Mouse (Mus musculus) E14TG2a.4 (cell line): ENCODE measurements at regions not wholly inside any gene's neighbourhood (a gene's known extent, or its start where the extent isn't known, plus 50 kb on each side); places are given as distances from the start of the nearest gene placed in this dataset.
A peak's percentile ranks its signal among the peaks of the same experiment; 100 is the strongest.
"Not testable (repeated sequence)": the region's sequence is repeated elsewhere in the genome, so short reads cannot be mapped to it uniquely, and the experiment has no call there.

Source experiments
- H3K27me3 ChIP-seq: 2 replicates; pipeline ENCODE4 v1.6.1; 2014; ENCODE audit warnings: low read length, control low read depth; ENCODE audit not compliant: insufficient read depth
- H3K36me3 ChIP-seq: 2 replicates; pipeline ENCODE4 v1.6.1; 2014; ENCODE audit warnings: low read length, control low read depth; ENCODE audit not compliant: insufficient read depth
- H3K4me1 ChIP-seq: replicated peaks from 2 replicates; pipeline ENCODE4 v1.6.1; 2014; ENCODE audit warnings: low read depth, low read length, control low read depth
- H3K4me3 ChIP-seq: replicated peaks from 2 replicates; pipeline ENCODE4 v1.5.1; 2014; ENCODE audit warnings: mild to moderate bottlenecking, low read length
- H3K9me3 ChIP-seq: 2 replicates; pipeline ENCODE4 v1.6.1; 2014; ENCODE audit warnings: low read length, control low read depth
- CTCF ChIP-seq: conservative IDR thresholded peaks from 2 replicates; pipeline ENCODE4 v1.5.1; 2014; ENCODE audit warnings: low read length
- NANOG ChIP-seq: IDR thresholded peaks from 2 replicates; pipeline ENCODE4 v1.6.1; 2014; ENCODE audit warnings: borderline replicate concordance, low read length, mixed read lengths
- POU5F1 ChIP-seq: IDR thresholded peaks from 2 replicates; pipeline ENCODE4 v1.6.1; 2014; ENCODE audit warnings: low read length, borderline replicate concordance

DNA sequence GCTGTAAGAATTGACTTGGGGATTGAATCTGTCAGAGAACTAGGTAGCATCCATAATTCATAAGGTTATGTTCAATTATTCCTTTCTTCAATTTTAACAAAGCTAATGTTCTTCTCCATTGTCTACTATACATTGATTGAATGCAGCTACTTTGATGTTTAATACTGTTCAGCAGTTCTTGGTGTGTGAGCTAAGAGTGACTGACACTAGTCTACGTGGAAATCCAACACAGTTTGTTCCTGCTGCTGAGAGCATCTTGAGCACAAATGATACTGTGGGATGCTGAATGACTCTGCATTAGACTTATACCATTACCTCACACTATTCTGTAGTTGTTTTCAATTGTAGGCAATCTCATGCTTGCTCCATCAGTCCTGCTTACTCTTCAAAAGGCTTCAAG lies 249.4 kb upstream of the Akr1e1 start:
- H3K4me3 ChIP-seq = no peak overlapping the region
- TF ChIP-seq POU5F1 (no peak), CTCF (no peak), NANOG (no peak)
- H3K4me1 ChIP-seq = no peaks in the 10 kb centered on the region
- no peaks in the 10 kb centered on the region for H3K36me3 ChIP-seq
- no peaks in the 10 kb centered on the region for H3K9me3 ChIP-seq
- no peaks in the 10 kb centered on the region for H3K27me3 ChIP-seq

DNA sequence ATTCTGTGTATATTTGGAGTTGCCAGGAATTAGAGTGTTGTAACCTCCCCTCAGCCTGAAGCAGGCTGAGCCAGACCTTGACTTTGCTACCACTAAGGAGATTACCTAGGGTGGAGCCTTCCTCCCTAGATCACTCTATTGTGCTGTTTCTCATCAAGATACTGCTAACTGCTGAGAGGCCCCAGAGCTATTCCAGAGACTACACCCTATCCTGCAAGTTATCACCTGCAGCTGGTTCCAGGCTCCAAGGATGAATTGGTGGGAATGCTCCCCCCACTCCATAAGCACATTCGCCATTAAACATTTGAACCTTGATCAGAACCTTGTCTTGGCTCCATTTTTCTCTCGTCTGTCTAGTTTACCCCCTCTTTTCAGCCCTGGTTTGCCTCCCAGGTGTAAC lies 230.5 kb upstream of the Akr1e1 start:
- not testable (repeated sequence) for H3K4me3 ChIP-seq, H3K36me3 ChIP-seq, H3K9me3 ChIP-seq, H3K27me3 ChIP-seq
- peaks cover 11% of the 10 kb centered on the region for H3K4me1 ChIP-seq

DNA sequence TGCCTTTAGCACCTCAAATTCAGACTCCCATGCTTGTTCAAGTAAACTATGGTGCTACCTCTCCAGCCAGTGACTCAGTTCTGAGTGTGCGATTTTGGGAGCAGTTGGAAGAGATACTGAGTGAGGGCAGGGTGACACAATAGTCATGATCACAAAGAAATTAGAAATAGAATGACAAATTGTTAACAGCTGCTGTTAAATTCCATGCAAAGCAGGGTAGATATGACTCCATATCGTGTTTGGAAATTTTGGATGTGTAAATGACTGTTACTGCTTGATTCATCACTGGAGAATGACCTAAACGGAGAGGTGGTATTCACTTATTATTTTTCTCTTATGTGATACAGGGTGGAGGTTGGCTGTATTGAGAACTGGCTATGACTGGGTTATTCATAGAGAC lies 217.8 kb upstream of the Akr1e1 start:
- Histone ChIP-seq H3K9me3 (peaks cover 42% of the 10 kb centered on the region), H3K4me1 (peaks cover 10% of the 10 kb centered on the region; the same call in 1 of the 2 replicates), H3K27me3 (no peaks in the 10 kb centered on the region), H3K36me3 (peaks cover 21% of the 10 kb centered on the region), H3K4me3 (no peak overlapping the region)
- TF ChIP-seq POU5F1 (no peak), NANOG (no peak), CTCF (no peak)

DNA sequence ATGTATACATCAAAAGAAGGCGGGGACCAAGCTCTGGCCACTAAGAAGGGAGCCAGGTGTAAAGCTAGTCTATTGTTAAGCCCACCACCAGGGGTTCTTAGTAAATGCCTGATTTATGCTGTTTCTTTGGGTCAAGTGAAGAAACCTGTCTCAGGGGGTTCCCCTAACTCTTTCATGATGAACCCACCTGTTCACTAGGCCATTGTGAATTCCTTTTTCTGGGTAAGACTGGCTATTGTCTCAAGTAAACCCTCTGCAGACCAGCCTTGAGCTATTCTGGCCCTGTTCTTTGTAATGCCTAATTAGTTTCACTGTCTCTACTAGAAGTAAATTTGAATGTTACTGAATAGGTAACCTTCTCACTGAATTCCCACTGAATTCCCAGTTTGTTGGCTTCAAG lies 216.8 kb upstream of the Akr1e1 start:
- peak; percentile 82; the same call in 1 of the 2 replicates for TF ChIP-seq NANOG
- H3K9me3 ChIP-seq = peaks cover 33% of the 10 kb centered on the region
- H3K36me3 ChIP-seq = peaks cover 14% of the 10 kb centered on the region
- peaks cover 10% of the 10 kb centered on the region; the same call in 1 of the 2 replicates for H3K4me1 ChIP-seq
- H3K4me3 ChIP-seq, H3K27me3 ChIP-seq: not testable (repeated sequence)

DNA sequence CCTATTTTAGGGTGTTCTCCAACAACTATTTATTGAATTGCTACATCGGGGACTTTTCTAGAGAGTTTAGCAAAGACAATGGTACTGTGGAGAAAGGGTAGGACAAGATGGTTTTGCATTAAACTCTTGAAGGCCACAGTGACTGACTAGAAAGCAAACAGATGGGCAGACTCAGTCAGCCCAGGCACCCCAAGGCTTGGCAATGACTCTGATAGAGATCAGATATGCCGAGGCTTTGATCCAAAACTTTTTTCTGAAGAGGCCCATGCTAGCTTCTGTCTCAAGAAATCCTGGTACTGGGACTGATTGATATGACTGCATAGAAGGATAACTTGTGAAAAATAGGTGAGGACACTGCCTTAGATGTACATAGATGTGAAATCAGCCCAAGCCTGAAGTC lies 197.9 kb upstream of the Akr1e1 start:
- Histone ChIP-seq H3K27me3 (no peaks in the 10 kb centered on the region), H3K4me3 (no peak overlapping the region), H3K9me3 (no peaks in the 10 kb centered on the region), H3K36me3 (no peaks in the 10 kb centered on the region), H3K4me1 (peaks cover 5% of the 10 kb centered on the region)
- no peak for TF ChIP-seq NANOG
- TF ChIP-seq CTCF = no peak
- no peak for TF ChIP-seq POU5F1

DNA sequence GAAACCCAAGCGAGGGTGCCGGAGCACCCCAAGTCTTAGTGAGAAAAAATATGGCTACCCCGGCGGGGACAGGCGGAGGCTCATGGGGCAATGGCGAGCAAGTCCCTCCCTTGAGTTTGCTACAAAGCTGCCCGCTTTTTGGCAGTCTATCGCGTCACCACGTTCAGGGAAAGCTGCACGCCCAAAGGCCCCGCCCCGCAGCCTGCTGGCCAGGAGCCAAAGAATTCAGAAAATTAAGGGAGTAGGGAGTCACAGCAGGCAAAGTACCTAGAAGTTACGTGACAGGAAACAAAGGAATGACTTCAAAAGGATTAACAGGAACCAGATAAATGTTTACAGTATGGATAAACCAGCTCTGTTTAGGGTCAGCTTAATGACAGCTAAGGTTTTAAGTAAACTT lies 191.7 kb upstream of the Akr1e1 start:
- Histone ChIP-seq H3K9me3 (peaks cover 31% of the 10 kb centered on the region), H3K36me3 (no peaks in the 10 kb centered on the region), H3K4me3 (peak overlapping the region; percentile 48; the same call in 1 of the 2 replicates), H3K4me1 (peaks cover 5% of the 10 kb centered on the region), H3K27me3 (no peaks in the 10 kb centered on the region)
- TF ChIP-seq POU5F1 = no peak
- no peak for TF ChIP-seq NANOG
- TF ChIP-seq CTCF = no peak

DNA sequence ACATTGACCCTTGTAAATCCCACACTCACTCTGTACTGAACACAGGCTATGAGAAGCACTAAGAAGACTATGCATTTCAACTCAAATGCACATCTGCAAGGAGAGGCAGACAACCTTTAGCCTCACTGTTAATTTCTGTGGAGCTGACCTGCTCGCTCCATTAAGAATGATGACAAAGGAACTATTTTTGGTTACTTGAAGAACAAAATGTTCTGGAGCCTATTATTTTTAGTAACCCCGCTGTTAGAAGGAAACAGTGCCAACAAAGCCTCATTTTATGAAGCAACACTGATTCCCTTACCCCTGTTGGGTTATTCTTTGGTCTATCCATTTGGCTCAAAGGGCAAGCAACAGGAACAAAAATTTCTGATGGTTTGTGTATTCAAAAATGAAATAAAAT lies 182.2 kb upstream of the Akr1e1 start:
- no peaks in the 10 kb centered on the region for H3K36me3 ChIP-seq
- TF ChIP-seq NANOG = no peak
- no peak for TF ChIP-seq POU5F1
- no peak for TF ChIP-seq CTCF
- no peak overlapping the region for H3K4me3 ChIP-seq
- no peaks in the 10 kb centered on the region for H3K4me1 ChIP-seq
- H3K27me3 ChIP-seq = no peaks in the 10 kb centered on the region
- H3K9me3 ChIP-seq = peaks cover 3% of the 10 kb centered on the region

DNA sequence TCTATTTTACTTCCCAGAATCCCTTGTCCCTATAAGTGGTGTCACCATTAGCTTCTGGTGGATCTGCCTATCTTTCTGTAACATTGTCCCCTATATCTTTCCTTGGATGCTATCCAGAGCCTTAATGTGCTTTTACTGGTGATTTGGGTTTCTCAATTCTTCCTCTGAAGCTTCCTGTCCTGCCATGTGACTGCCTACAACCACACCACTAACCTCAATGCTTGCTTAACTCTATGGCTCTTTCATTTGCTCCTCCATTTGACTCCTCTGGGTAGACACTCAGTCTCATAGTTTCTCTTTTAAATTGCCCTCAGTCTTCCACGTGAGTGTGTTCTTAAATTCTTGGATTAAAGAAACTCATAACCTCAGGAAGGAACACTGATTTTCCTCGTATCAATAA lies 181.4 kb upstream of the Akr1e1 start:
- Histone ChIP-seq H3K27me3 (no peaks in the 10 kb centered on the region), H3K4me3 (no peak overlapping the region), H3K4me1 (no peaks in the 10 kb centered on the region), H3K36me3 (no peaks in the 10 kb centered on the region), H3K9me3 (no peaks in the 10 kb centered on the region; the same call in 1 of the 2 replicates)
- TF ChIP-seq NANOG (no peak), POU5F1 (no peak), CTCF (no peak)

DNA sequence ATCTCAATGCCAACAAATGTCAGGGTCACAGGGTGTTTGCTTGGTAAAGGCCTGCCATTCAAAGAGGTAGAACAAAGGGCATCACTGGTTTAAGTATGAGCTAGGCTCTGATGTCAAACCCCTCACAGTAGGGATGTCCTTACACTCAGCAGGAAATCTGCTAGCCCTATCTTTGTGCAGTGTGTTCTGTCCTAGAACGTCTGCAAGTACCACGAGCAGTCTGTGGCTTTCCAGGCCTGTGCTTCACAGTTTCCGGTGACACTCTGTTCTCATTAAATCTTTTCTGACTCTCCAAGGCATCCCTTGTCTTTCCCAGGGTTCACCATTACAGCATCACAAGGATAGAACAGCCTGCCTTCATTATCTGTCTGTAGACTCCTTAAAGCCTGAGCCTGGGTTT lies 174.3 kb upstream of the Akr1e1 start:
- Histone ChIP-seq H3K4me1 (no peaks in the 10 kb centered on the region), H3K9me3 (no peaks in the 10 kb centered on the region), H3K27me3 (no peaks in the 10 kb centered on the region), H3K36me3 (no peaks in the 10 kb centered on the region), H3K4me3 (no peak overlapping the region)
- TF ChIP-seq POU5F1 = no peak

DNA sequence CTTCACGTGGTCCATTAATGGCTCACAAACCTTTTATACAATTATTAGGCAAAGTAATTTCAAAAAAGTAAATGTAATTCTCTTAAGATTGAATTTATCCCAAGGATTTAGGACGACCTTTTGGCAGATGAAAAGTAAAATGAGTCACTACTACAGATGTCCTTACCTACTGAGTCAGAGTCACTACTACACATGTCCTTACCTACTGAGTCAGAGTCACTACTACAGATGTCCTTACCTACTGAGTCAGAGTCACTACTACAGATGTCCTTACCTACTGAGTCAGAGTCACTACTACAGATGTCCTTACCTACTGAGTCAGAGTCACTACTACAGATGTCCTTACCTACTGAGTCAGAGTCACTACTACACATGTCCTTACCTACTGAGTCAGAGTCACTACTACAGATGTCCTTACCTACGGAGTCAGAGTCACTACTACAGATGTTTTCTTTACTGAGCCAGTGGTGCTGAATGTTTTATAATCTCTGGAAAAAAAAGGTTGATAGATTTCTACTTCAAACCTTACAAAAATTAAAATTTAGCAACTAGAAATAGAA lies 169.4 kb upstream of the Akr1e1 start:
- not testable (repeated sequence) for H3K9me3 ChIP-seq, H3K4me1 ChIP-seq, H3K27me3 ChIP-seq, H3K4me3 ChIP-seq, H3K36me3 ChIP-seq
